Mouse (Mus musculus): ENCODE results near the gene Tarbp2. TPM values are rescaled to one million over a fixed set of nuclear protein-coding genes. Genes with fewer than 3 reads are reported as not detected.

Tarbp2 gene
- polyA plus RNA-seq, 1 experiment: 86.3 TPM

- TF ChIP-seq GATA1 (IDR thresholded peaks at IDR 0.05; ENCODE audit: low read length): no peak
Measured at GRCm38 (mm10) chr15:102501084-102501814, 16.7 kb upstream of the Tarbp2 start.

GRCm38 (mm10) chr15:102502254-102502840 lies 15.6 kb upstream of the Tarbp2 start:
- no peak for TF ChIP-seq GATA1 (IDR thresholded peaks at IDR 0.05; ENCODE audit: low read length)

GRCm38 (mm10) chr15:102503447-102503846 lies 14.5 kb upstream of the Tarbp2 start, which contains the start of gene Gm10337:
Gm10337 (plus strand) TSS chr15:102503722.
- TF ChIP-seq GATA1 (IDR thresholded peaks at IDR 0.05; ENCODE audit: low read length): no peak

- TF ChIP-seq GATA1 (IDR thresholded peaks at IDR 0.05; ENCODE audit: low read length): no peak
Measured at GRCm38 (mm10) chr15:102503924-102504782, 13.8 kb upstream of the Tarbp2 start.

GRCm38 (mm10) chr15:102505073-102505769 lies 12.8 kb upstream of the Tarbp2 start:
- no peak for TF ChIP-seq GATA1 (IDR thresholded peaks at IDR 0.05; ENCODE audit: low read length)

- TF ChIP-seq GATA1 (IDR thresholded peaks at IDR 0.05; ENCODE audit: low read length): no peak
Measured at GRCm38 (mm10) chr15:102505770-102506463, 12.1 kb upstream of the Tarbp2 start.

- TF ChIP-seq GATA1 (IDR thresholded peaks at IDR 0.05; ENCODE audit: low read length): no peak
Measured at GRCm38 (mm10) chr15:102506464-102506830, 11.5 kb upstream of the Tarbp2 start.

- no peak for TF ChIP-seq GATA1 (IDR thresholded peaks at IDR 0.05; ENCODE audit: low read length)
Measured at GRCm38 (mm10) chr15:102506864-102507263, 11.1 kb upstream of the Tarbp2 start.

- no peak for TF ChIP-seq GATA1 (IDR thresholded peaks at IDR 0.05; ENCODE audit: low read length)
Measured at GRCm38 (mm10) chr15:102507561-102507960, 10.4 kb upstream of the Tarbp2 start.

GRCm38 (mm10) chr15:102508336-102508735 lies 9.7 kb upstream of the Tarbp2 start:
- TF ChIP-seq GATA1 (IDR thresholded peaks at IDR 0.05; ENCODE audit: low read length): no peak

- no peak for TF ChIP-seq GATA1 (IDR thresholded peaks at IDR 0.05; ENCODE audit: low read length)
Measured at GRCm38 (mm10) chr15:102510110-102510509, 7.9 kb upstream of the Tarbp2 start.

- no peak for TF ChIP-seq GATA1 (IDR thresholded peaks at IDR 0.05; ENCODE audit: low read length)
Measured at GRCm38 (mm10) chr15:102510590-102511284, 7.3 kb upstream of the Tarbp2 start.

- TF ChIP-seq GATA1 (IDR thresholded peaks at IDR 0.05; ENCODE audit: low read length): no peak
Measured at GRCm38 (mm10) chr15:102511285-102511833, 6.6 kb upstream of the Tarbp2 start.

- TF ChIP-seq GATA1 (IDR thresholded peaks at IDR 0.05; ENCODE audit: low read length): no peak
Measured at GRCm38 (mm10) chr15:102512010-102512409, 6.0 kb upstream of the Tarbp2 start.
